Comparison of ENCODE assay signal across 8 mouse cellular contexts in the genomic region with DNA sequence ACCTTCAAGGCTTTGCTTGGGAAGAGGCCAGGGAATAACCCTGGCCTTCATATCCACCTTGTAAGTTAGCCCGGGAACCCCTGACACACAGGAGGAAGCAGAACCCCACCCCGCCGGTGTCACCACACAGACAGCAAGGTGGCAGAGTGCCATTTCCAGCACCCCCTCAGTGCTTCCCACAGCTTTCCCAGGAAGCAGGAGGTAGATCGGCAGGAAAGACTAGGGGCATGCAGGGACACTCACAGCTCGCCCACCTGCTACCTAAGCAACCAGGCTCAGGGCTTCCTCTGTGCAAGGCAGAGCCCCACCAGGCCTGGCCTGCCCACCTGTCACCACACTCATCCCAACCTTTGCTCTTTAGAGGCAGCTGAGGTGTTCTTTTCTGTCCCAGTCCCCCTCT. TPM values are rescaled to one million over a fixed set of nuclear protein-coding genes. Genes with fewer than 3 reads are reported as not detected.
DNase-seq lines count a peak whose midpoint lies in the region; ATAC-seq and TF ChIP-seq lines count a peak whose summit lies in the region.

No protein-coding gene starts in this region.

- no peak for DNase-seq in heart, postnatal 36 days
- DNase-seq in cerebellum, adult 18-20 months: peak; percentile 51 to 61
- no peak for DNase-seq in forebrain, postnatal 0 days
- peak; percentile 53 to 59 for DNase-seq in left cerebral cortex, adult 18-20 months (ENCODE audit: low spot score in 2 of 2)
- DNase-seq in gastrocnemius, postnatal 25 days: no peak
- DNase-seq in spleen, postnatal 4 days (ENCODE audit: low spot score in 2 of 2): no peak

- H3K4me1 ChIP-seq in heart, embryonic 11.5 days (ENCODE audit: control insufficient read depth, insufficient read depth, low read length): peaks cover 58% of the 10 kb centered on the region
- peaks cover 47% of the 10 kb centered on the region for H3K4me1 ChIP-seq in forebrain, postnatal 0 days (ENCODE audit: insufficient read depth)
- peaks cover 83% of the 10 kb centered on the region for H3K4me1 ChIP-seq in neural tube, embryonic 15.5 days

- H3K36me3 ChIP-seq in heart, embryonic 11.5 days (ENCODE audit: control insufficient read depth, insufficient read depth, low read length): no peaks in the 10 kb centered on the region
- peaks cover 17% of the 10 kb centered on the region; the same call in 1 of the 2 replicates for H3K36me3 ChIP-seq in forebrain, postnatal 0 days (ENCODE audit: insufficient read depth)
- no peaks in the 10 kb centered on the region for H3K36me3 ChIP-seq in neural tube, embryonic 15.5 days

- intact Hi-C loops in heart, postnatal 36 days (cut with DNase I): loop anchor here (2.0 to 5.0 kb wide), 3 partner anchors 23 to 67 kb away; a partner anchor contains a TSS

- H3K4me3 ChIP-seq in heart, embryonic 11.5 days (ENCODE audit: low read depth, low read length): peak overlapping the region; percentile 69
- H3K4me3 ChIP-seq in forebrain, postnatal 0 days (ENCODE audit: low read depth, low read length): peak overlapping the region; percentile 53
- H3K4me3 ChIP-seq in neural tube, embryonic 15.5 days (replicated peaks): peak overlapping the region; percentile 77

- H3K9me3 ChIP-seq in heart, embryonic 11.5 days (replicated peaks; ENCODE audit: control insufficient read depth, low read length): no peaks in the 10 kb centered on the region
- H3K9me3 ChIP-seq in forebrain, postnatal 0 days (ENCODE audit: low read length): no peaks in the 10 kb centered on the region
- H3K9me3 ChIP-seq in neural tube, embryonic 15.5 days (replicated peaks): no peaks in the 10 kb centered on the region

- no peaks in the 10 kb centered on the region for H3K27me3 ChIP-seq in heart, embryonic 11.5 days (ENCODE audit: control insufficient read depth, insufficient read depth, low read length)
- H3K27me3 ChIP-seq in forebrain, postnatal 0 days (ENCODE audit: insufficient read depth, low read length): no peaks in the 10 kb centered on the region
- H3K27me3 ChIP-seq in neural tube, embryonic 15.5 days (replicated peaks): no peaks in the 10 kb centered on the region

- 71% methylated on average over 5 of the region's 5 CpGs for WGBS in heart, embryonic 11.5 days (ENCODE audit: insufficient replicate concordance)
- WGBS in forebrain, postnatal 0 days: 37% methylated on average over 5 of the region's 5 CpGs
- WGBS in neural tube, embryonic 15.5 days: 54% methylated on average over 5 of the region's 5 CpGs

- no peak overlapping the region; the same call in 1 of the 2 replicates for H3K9ac ChIP-seq in heart, embryonic 11.5 days (ENCODE audit: low read depth, low read length)
- peak overlapping the region; percentile 74 for H3K9ac ChIP-seq in forebrain, postnatal 0 days
- peak overlapping the region; percentile 73 for H3K9ac ChIP-seq in neural tube, embryonic 15.5 days (replicated peaks)

- H3K27ac ChIP-seq in heart, embryonic 11.5 days (ENCODE audit: low read depth, low read length): no peak overlapping the region
- H3K27ac ChIP-seq in forebrain, postnatal 0 days (ENCODE audit: low read depth, low read length): peak overlapping the region; percentile 90
- H3K27ac ChIP-seq in neural tube, embryonic 15.5 days (replicated peaks): peak overlapping the region; percentile 98

- peak overlapping the region; percentile 74 for H3K4me2 ChIP-seq in heart, embryonic 11.5 days
- H3K4me2 ChIP-seq in forebrain, postnatal 0 days (ENCODE audit: low read depth): peak overlapping the region; percentile 65
- H3K4me2 ChIP-seq in neural tube, embryonic 15.5 days: peak overlapping the region; percentile 70

- TF ChIP-seq CTCF in forebrain, postnatal 0 days (IDR thresholded peaks at IDR 0.05; ENCODE audit: low read depth): no peak

- no peak for ATAC-seq in heart, embryonic 11.5 days (replicated peaks; ENCODE audit: insufficient number of reproducible peaks, low FRiP score, low TSS enrichment)
- no peak for ATAC-seq in forebrain, postnatal 0 days
- ATAC-seq in neural tube, embryonic 15.5 days (ENCODE audit: low FRiP score): no peak

RNA-seq across cellular contexts. Expression of a gene that starts 19.1 kb away (rescaled TPM):
- polyA plus RNA-seq in heart, embryonic 11.5 days (2014; fragmentation: Nextera tagmentation; extraction: Ambion mirVana): 25.0 and 30.3 TPM in 2 replicates
- 10 to 100 TPM; 27.2 to 27.6 TPM for total RNA-seq in heart, postnatal 36 days (2021)
- total RNA-seq in forebrain, postnatal 0 days (2014; rRNA removed): 23.2 and 27.7 TPM in 2 replicates
- polyA plus RNA-seq in forebrain, postnatal 0 days (2015; fragmentation: Nextera tagmentation; extraction: Ambion mirVana): 38.0 and 49.4 TPM in 2 replicates
- 10 to 100 TPM; 60.8 to 75.9 TPM for total RNA-seq in left cerebral cortex, adult 18-20 months (2021)
- polyA plus RNA-seq in neural tube, embryonic 15.5 days (2015; fragmentation: Nextera tagmentation; extraction: Ambion mirVana): 57.9 and 58.9 TPM in 2 replicates
- total RNA-seq in gastrocnemius, postnatal 25 days (2021): 10 to 100 TPM; 22.2 to 29.7 TPM

Comparison
In these comparisons a context has a peak if more than half of its experiments do, and no peak if none do; other contexts are left out.
1. DNase-seq: peak in cerebellum, adult 18-20 months (2 of 2) and left cerebral cortex, adult 18-20 months (2 of 2); none in heart, postnatal 36 days (0 of 2), forebrain, postnatal 0 days (single experiment), gastrocnemius, postnatal 25 days (single experiment) and spleen, postnatal 4 days (0 of 2).
2. Peak in every context shown above with its lines, with median percentiles within 50 percentile points of each other: H3K4me2 ChIP-seq and H3K4me3 ChIP-seq.